In the genomic region with DNA sequence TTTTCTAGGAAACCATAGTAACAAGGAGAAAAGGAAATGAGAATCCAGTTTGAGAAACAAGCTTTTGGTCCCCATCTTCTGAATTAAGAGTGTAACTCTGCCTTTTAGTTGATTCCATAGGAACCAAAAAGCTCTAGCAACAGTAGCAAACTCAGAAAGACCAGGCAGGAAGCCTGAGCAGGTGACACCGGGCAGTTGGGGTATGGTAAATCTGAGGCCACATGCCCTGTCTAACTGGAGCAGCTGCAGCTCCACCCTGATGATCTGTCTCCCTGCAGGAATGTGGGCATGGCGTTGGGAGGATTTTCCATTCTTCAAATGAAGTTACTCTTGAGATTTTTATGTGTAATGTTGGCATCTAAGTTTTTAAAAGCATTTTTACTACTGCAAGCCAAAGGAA, we compare ENCODE assay signal across 14 mouse cellular contexts.
"Had no signal": no experiment of that assay in that cellular context is flagged by ENCODE, and none has a peak within 500 bp of the region (broad histone marks: within the 10 kb centered on the region; RNA-seq: fewer than 3 reads in every experiment).

No protein-coding gene starts in this region.

- H3K9ac ChIP-seq: lung, embryonic 14.5 days; midbrain, embryonic 13.5 days; neural tube, embryonic 12.5 days; stomach, embryonic 15.5 days had no signal

- DNase-seq: lung, adult 18-20 months; lung, embryonic 14.5 days; lung, postnatal 10 days; lung, postnatal 4 days; right cerebral cortex, postnatal 14 days; thymus, adult 2 months; thymus, postnatal 25 days; thymus, postnatal 4 days had no signal

- H3K4me3 ChIP-seq: midbrain, embryonic 10.5 days; midbrain, embryonic 13.5 days; neural tube, embryonic 12.5 days; stomach, embryonic 15.5 days had no signal

- H3K27me3 ChIP-seq: midbrain, embryonic 13.5 days; neural tube, embryonic 12.5 days; stomach, embryonic 15.5 days had no signal

- H3K4me2 ChIP-seq: lung, embryonic 14.5 days; midbrain, embryonic 13.5 days; neural tube, embryonic 12.5 days; stomach, embryonic 15.5 days had no signal

- H3K36me3 ChIP-seq: midbrain, embryonic 10.5 days; neural tube, embryonic 12.5 days; stomach, embryonic 15.5 days had no signal

- ATAC-seq: midbrain, embryonic 13.5 days; midbrain, embryonic 16.5 days had no signal

- H3K27ac ChIP-seq: midbrain, embryonic 10.5 days; midbrain, embryonic 13.5 days; neural tube, embryonic 12.5 days; stomach, embryonic 15.5 days; stomach, postnatal 0 days had no signal

- H3K4me1 ChIP-seq: midbrain, embryonic 13.5 days; neural tube, embryonic 12.5 days; stomach, embryonic 15.5 days had no signal

- H3K9me3 ChIP-seq: midbrain, embryonic 10.5 days; midbrain, embryonic 13.5 days; neural tube, embryonic 12.5 days; stomach, embryonic 15.5 days had no signal
